Mouse (Mus musculus) common myeloid progenitor, adult 5-6 weeks (primary cell): ENCODE results near the gene March10. TPM values are rescaled to one million over a fixed set of nuclear protein-coding genes. Genes with fewer than 3 reads are reported as not detected.

Source experiments
- ATAC-seq: replicated peaks from 2 replicates; pipeline ENCODE4 v1.8.0; 2016; ENCODE audit warnings: low read depth, mild to moderate bottlenecking, moderate TSS enrichment, inconsistent platforms; ENCODE audit not compliant: poor library complexity, severe bottlenecking
- total RNA-seq: library from RNA; stranded (forward); fragments of 200-1000, 187-1606 nt; gene quantifications from 2 replicates; pipeline ENCODE4 v1.2.3, GENCODE M21; 2017

March10 gene
- total RNA-seq, 1 experiment from 2014 or later = not detected

DNA sequence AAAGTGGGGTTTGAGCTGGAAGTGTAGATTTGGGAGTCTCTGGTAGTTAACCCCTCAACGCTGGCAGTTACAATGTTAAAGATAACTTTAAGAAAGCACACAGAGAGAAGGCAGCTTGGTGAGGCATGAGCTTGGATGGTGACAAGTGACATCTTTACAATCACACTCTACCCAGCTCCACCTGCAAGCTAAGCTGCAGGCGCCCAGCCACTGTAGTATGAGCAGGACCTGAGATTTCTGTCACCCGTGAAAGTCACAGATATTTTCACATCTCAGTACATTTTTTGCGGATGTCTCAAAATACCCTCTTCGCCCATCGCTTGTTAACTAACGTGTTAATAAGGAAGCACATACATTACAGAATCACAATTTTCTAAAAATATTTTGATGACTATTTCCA is 36.6 kb downstream of the March10 start:
- ATAC-seq = no peak

- peak; percentile 63 for ATAC-seq
Observed at GRCm38 (mm10) chr11:105414009-105414408, 42.5 kb downstream of the March10 start.

DNA sequence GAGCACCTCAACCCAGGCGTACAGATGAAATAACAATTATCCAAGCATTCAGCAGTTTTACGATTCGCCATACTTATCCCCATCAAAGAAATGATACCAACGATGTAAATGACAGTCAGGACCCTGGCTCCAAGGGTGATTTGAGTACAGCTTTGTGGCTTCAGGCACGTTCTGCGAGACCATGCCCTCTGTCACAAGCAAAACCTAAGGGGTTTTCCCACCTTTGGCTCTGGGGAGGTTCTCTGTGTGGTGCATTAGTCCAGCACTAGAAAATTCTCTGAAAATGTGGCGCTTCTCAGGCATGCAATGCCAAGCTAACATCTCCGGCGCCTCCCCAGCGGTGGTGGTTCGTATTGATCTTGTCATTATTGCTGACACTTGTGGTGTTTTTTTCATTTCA is 47.1 kb downstream of the March10 start:
- no peak for ATAC-seq

DNA sequence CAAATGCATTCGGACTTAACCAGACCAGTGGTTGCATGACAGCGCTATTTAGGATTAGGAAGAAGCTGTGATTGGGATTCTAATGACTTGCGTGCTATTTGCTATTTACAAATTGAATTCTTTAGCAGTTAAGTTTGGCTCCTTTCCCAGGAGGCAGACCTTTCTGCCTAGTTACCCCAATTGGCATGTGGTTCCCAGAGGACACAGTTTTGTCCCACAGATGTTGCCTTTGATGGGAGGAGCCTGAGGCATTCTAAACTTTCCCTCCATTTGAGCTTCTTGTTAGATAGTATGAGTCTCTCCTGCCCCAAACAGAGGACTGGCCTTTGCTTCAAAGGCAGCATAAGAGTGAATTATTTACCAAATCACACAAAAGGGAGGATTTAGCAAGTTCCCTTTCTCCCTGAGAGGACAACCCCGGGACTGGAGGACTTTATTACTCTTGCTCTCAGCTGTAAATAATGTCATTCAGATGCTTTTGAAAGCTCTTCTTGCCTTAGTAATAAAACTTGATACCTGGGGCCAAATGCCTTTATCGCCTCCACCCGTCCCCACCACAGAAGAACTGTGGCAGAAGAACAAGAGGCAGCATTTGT is 48.6 kb downstream of the March10 start:
- no peak for ATAC-seq

DNA sequence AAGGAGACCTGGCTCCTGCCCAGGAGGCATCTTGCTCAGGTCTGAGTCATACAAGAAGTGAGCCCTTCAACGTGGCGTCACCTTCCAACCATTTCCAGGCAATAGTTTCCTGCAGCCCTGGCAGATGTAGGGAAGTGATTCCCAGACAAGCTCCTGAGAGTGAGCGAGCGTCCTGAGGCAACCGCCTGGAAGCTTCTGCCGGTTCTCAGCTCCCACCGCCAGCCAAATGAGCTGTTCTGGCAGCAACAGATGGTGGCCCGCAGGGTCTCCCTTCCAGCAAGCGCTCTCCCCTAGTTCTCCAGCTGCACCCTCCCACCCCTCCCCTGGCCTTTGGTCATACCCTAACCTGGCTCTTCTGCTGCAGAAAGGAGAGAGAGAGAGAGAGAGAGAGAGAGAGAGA is 54.2 kb downstream of the March10 start:
- ATAC-seq = no peak

GRCm38 (mm10) chr11:105390290-105390689 is 66.2 kb downstream of the March10 start:
- no peak for ATAC-seq

GRCm38 (mm10) chr11:105388636-105389035 is 67.9 kb downstream of the March10 start:
- no peak for ATAC-seq

DNA sequence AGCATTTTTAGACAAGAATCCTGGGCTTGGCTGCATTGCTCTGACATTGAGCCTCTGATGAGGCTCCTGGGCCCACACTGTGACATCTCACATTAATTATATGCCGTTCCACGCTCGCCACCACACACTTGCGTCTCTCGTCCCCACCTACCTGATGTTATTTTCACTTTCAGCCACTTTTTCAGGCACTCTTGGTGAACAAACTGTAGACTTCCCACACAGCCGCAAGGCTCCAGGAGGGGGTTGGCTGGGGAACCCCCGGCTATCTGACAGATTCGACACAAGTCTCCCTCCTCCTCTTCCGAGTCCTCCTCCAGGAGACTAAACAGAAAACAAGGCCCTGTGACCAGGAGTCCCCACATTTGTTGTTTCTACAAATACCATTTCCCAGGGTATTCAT is 71.3 kb downstream of the March10 start:
- no peak for ATAC-seq

- ATAC-seq = no peak
Observed at GRCm38 (mm10) chr11:105375821-105376235, 80.7 kb downstream of the March10 start.

- peak; percentile 60; the same call in 1 of the 2 replicates for ATAC-seq
Observed at GRCm38 (mm10) chr11:105374526-105375175, 81.9 kb downstream of the March10 start.

GRCm38 (mm10) chr11:105373881-105374280 is 82.7 kb downstream of the March10 start:
- ATAC-seq = no peak

- ATAC-seq = no peak
Observed at GRCm38 (mm10) chr11:105371818-105372217, 84.7 kb downstream of the March10 start.

- no peak for ATAC-seq
Observed at GRCm38 (mm10) chr11:105369526-105370386, 86.8 kb downstream of the March10 start.

- peak; percentile 19; the same call in 1 of the 2 replicates for ATAC-seq
Observed at GRCm38 (mm10) chr11:105368833-105369232, 87.7 kb downstream of the March10 start.

DNA sequence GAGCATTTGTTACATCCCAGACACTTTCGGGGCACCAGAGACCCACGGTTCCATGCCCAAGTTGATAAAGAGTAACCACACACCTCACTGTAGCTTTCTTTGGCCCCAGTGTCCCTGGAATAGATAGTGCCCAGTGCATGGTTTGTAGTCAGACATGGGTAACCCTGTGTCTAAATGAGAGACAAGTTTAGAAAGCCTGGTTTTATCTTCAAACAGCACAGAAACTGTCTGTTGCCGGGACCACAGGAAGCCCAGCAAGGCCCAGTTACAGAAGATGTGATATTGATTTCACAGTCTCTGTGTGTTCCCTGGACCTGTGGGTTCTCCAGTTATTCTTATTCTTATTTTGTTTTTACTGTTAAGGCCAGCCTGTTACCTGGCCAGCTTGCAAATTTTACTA is 89.4 kb downstream of the March10 start:
- peak; percentile 10; the same call in 1 of the 2 replicates for ATAC-seq

GRCm38 (mm10) chr11:105366051-105366450 is 90.5 kb downstream of the March10 start:
- peak; percentile 79 for ATAC-seq

DNA sequence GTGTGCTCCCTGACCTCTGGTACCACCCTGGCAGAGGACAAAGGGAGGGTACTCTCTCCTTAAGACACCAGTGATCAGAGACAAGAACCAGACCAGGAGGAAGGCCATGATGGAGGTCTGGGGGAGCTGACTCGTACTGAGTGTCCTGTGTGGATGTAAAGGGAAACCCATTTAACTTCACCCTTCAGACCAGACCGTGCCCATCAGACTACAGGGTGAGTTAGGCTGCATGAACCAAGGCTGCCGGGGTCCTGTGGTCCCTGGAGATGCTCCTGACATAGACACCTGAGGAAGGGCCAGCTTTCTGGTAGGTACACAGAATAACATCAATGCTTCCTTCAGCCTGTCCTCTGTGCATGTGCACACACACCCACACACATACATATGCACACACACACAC is 90.9 kb downstream of the March10 start:
- no peak for ATAC-seq

DNA sequence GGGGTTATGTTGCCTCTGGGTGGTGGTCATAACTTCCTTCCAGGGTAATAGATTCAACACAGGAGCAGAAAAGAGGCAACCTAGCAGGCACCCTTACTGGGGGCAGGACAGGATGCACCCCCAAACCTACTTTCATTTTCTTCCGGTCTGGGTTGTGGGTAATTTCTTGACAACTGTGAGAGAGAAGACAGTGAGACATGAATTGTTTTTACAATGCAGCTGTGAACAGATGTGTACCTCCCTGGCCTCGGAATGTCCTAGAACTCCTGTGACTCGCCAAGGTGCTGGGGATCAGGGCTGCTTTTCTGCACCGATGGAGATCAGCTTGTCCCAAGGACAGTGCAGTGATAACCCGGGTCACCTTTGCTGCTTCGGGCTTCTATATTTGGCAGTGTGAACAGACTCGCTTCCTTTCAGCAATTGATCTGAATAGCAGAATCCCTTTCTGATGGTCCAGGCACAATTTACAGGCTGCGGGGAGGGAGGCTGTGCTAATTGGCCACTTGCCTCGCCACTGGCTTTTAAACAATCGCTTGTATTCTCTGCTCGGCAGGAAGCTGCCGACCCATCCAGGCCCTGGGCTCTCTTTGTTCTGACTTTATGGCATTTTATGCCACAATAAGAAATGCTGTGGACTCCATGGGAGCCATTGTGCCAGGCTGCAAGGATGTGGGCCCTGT is 92.0 kb downstream of the March10 start:
- no peak for ATAC-seq

DNA sequence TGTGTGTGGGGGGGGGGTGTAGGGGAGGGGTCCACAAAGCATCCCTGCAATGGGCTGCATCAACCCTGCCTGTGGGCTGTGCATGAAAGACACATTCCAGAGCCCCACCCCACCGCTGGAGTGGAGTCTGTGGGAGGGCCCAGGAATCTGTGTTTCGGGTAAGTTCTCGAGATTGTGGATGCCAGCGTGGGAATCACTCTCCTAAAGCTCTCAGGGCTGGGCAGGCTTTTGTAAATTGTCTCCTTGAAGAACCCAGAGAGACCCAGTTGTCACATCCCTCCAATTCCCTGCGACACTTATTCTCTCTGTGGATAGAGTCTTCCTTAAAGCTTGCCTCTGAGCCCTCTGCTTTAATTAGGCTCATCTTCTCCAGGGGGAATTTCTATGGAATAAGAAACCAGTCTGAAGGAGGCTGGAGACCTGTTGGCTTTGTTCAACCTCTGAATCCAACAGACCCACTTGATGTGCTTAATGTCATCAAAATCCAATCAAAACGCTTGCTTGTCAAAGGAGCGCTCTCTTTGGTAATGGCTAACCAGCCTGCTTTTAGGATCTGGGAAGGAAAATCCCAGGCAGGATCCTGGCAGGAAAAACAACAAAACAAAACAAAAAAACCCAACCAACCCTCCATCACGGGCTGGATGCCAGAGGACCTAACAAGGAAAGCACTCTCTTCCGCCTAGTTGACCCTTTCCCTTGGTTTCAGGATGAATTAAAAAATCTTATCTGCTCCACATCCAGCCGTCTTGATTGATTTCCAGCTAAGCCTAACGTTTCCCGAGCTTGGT is 92.7 kb downstream of the March10 start:
- no peak for ATAC-seq
